ENCODE assay signal across 9 mouse cellular contexts in the genomic region with DNA sequence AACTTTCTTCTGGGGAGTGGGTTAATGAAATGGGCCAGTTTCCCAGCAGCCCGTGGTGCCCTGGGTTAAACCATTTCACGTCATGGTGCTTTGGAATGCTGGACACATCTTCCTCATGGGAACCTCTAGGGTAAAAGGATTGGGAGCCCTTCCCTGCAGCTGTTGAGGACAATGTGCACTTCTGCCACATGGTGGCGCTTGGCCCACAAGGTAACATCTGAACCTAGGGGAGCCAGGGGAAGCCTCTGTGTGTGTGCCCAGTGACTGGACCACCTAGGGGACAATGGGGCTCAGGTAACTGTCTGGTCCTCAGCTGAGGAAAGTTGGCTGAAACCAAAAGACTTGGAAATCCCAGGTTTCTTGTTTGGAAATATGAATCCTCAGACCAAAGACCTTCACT. TPM values are rescaled to one million over a fixed set of nuclear protein-coding genes. Genes with fewer than 3 reads are reported as not detected.
DNase-seq lines count a peak whose midpoint lies in the region; ATAC-seq and TF ChIP-seq lines count a peak whose summit lies in the region.
"Had no signal": no experiment of that assay in that cellular context is flagged by ENCODE, and none has a peak within 500 bp of the region (broad histone marks: within the 10 kb centered on the region; RNA-seq: fewer than 3 reads in every experiment).

No protein-coding gene starts in this region.

- H3K9me3 ChIP-seq in liver, embryonic 13.5 days (replicated peaks) = no peaks in the 10 kb centered on the region
- no peaks in the 10 kb centered on the region for H3K9me3 ChIP-seq in neural tube, embryonic 13.5 days
- no peaks in the 10 kb centered on the region for H3K9me3 ChIP-seq in stomach, postnatal 0 days (ENCODE audit: control insufficient read depth, low read length)

- no peak overlapping the region for H3K27ac ChIP-seq in liver, embryonic 13.5 days
- no peak overlapping the region for H3K27ac ChIP-seq in neural tube, embryonic 13.5 days (replicated peaks)
- no peak overlapping the region for H3K27ac ChIP-seq in stomach, postnatal 0 days (replicated peaks)

- ATAC-seq in liver, embryonic 13.5 days (ENCODE audit: low read depth) = no peak
- ATAC-seq in neural tube, embryonic 13.5 days (ENCODE audit: low read depth) = peak; percentile 78; the same call in 1 of the 2 replicates
- ATAC-seq in stomach, postnatal 0 days (ENCODE audit: low FRiP score, low TSS enrichment) = peak; percentile 68; the same call in 1 of the 2 replicates

- TF ChIP-seq CTCF in stomach, postnatal 0 days (IDR thresholded peaks at IDR 0.05; ENCODE audit: low read depth) = peak; percentile 94

- no peaks in the 10 kb centered on the region for H3K36me3 ChIP-seq in liver, embryonic 13.5 days
- peaks cover 37% of the 10 kb centered on the region for H3K36me3 ChIP-seq in neural tube, embryonic 13.5 days
- H3K36me3 ChIP-seq in stomach, postnatal 0 days (ENCODE audit: control insufficient read depth, insufficient read depth, low read length) = no peaks in the 10 kb centered on the region

- 7% methylated on average over 3 of the region's 3 CpGs for WGBS in liver, embryonic 13.5 days (ENCODE audit: insufficient replicate concordance)
- WGBS in neural tube, embryonic 13.5 days = 4% methylated on average over 3 of the region's 3 CpGs
- WGBS in stomach, postnatal 0 days = 5% methylated on average over 3 of the region's 3 CpGs

- no peak overlapping the region for H3K4me3 ChIP-seq in liver, embryonic 13.5 days (replicated peaks)
- H3K4me3 ChIP-seq in neural tube, embryonic 13.5 days = no peak overlapping the region
- no peak overlapping the region for H3K4me3 ChIP-seq in stomach, postnatal 0 days (ENCODE audit: low read depth, low read length)
- H3K4me3 ChIP-seq: megakaryocyte, embryonic 14.5 days had no signal

- H3K9ac ChIP-seq in liver, embryonic 13.5 days = no peak overlapping the region
- H3K9ac ChIP-seq in neural tube, embryonic 13.5 days = no peak overlapping the region
- no peak overlapping the region for H3K9ac ChIP-seq in stomach, postnatal 0 days (ENCODE audit: low read length)

- TF ChIP-seq EP300 in stomach, postnatal 0 days (optimal IDR thresholded peaks at IDR 0.05) = no peak

- no peaks in the 10 kb centered on the region for H3K27me3 ChIP-seq in liver, embryonic 13.5 days
- H3K27me3 ChIP-seq in neural tube, embryonic 13.5 days = no peaks in the 10 kb centered on the region
- no peaks in the 10 kb centered on the region for H3K27me3 ChIP-seq in stomach, postnatal 0 days (ENCODE audit: control insufficient read depth, insufficient read depth, low read length)
- H3K27me3 ChIP-seq: megakaryocyte, embryonic 14.5 days had no signal

- DNase-seq in layer of hippocampus, adult 11-12 months (ENCODE audit: low spot score) = peak; percentile 79
- no peak for DNase-seq in layer of hippocampus, adult 9-10 months (ENCODE audit: low spot score)
- DNase-seq in cerebellum, adult 9-11 months = peak; percentile 64
- DNase-seq in gastrocnemius, adult 18-20 months (ENCODE audit: low spot score) = peak; percentile 75
- peak; percentile 41 for DNase-seq in kidney, adult 11 months
- DNase-seq in liver, embryonic 13.5 days = peak; percentile 7
- peak; percentile 72 for DNase-seq in stomach, postnatal 0 days (ENCODE audit: low spot score)

- no peak overlapping the region for H3K4me2 ChIP-seq in liver, embryonic 13.5 days
- no peak overlapping the region for H3K4me2 ChIP-seq in neural tube, embryonic 13.5 days
- H3K4me2 ChIP-seq in stomach, postnatal 0 days (replicated peaks; ENCODE audit: low read depth) = no peak overlapping the region

- no peaks in the 10 kb centered on the region for H3K4me1 ChIP-seq in liver, embryonic 13.5 days (replicated peaks)
- peaks cover 24% of the 10 kb centered on the region for H3K4me1 ChIP-seq in neural tube, embryonic 13.5 days (replicated peaks)
- no peaks in the 10 kb centered on the region for H3K4me1 ChIP-seq in stomach, postnatal 0 days (replicated peaks; ENCODE audit: control insufficient read depth, insufficient read depth)
- H3K4me1 ChIP-seq: megakaryocyte, embryonic 14.5 days had no signal

RNA-seq across cellular contexts. Expression of a gene that starts 12.1 kb away (rescaled TPM):
- not detected for total RNA-seq in gastrocnemius, adult 18-20 months (2021)
- 0.12 and 0.17 TPM in 2 replicates for polyA plus RNA-seq in liver, embryonic 13.5 days (2015; fragmentation: Nextera tagmentation; extraction: Ambion mirVana)
- not detected in 2 replicates for polyA plus RNA-seq in neural tube, embryonic 13.5 days (2015; fragmentation: Nextera tagmentation; extraction: Ambion mirVana)
- polyA plus RNA-seq in stomach, postnatal 0 days (2015; fragmentation: Nextera tagmentation; extraction: Ambion mirVana) = 0.10 TPM in 1 of 2 replicates, not detected in the other

RNA-seq across cellular contexts. Expression of a gene that starts 46.8 kb away (rescaled TPM):
- total RNA-seq in gastrocnemius, adult 18-20 months (2021) = not detected
- polyA plus RNA-seq in liver, embryonic 13.5 days (2015; fragmentation: Nextera tagmentation; extraction: Ambion mirVana) = 5.3 and 6.4 TPM in 2 replicates
- 0.15 TPM in 1 of 2 replicates, not detected in the other for polyA plus RNA-seq in neural tube, embryonic 13.5 days (2015; fragmentation: Nextera tagmentation; extraction: Ambion mirVana)
- polyA plus RNA-seq in stomach, postnatal 0 days (2015; fragmentation: Nextera tagmentation; extraction: Ambion mirVana) = 3.9 and 4.2 TPM in 2 replicates
